Mouse (Mus musculus): ENCODE data around the gene Gm10591.
"Not testable (repeated sequence)": the region's sequence is repeated elsewhere in the genome, so short reads cannot be mapped to it uniquely, and the experiment has no call there.

Gene Gm10591

DNA sequence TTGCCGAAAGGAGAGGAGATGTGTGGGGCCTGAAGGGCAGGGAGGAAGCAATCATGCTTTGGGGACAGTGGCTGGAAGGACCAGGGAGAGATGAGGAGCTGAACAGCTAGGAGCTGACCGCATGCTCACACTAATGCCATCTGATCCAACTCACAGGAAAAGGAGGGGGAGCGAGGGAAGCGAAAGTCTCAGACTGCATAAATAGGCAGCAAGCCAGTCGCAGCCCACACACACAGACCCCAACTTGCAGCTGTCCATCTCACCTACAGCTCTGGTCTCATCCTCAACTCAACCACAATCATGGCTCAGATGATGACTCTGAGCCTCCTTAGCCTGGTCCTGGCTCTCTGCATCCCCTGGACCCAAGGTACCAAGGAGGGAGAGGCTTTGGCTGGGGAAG, at the start of gene Gm10591:
Gm10591 (plus strand) TSS at position 301 of the 400 bp plus-strand sequence.
- DNase-seq (ENCODE audit: low spot score in 2 of 2) = not testable (repeated sequence)

DNA sequence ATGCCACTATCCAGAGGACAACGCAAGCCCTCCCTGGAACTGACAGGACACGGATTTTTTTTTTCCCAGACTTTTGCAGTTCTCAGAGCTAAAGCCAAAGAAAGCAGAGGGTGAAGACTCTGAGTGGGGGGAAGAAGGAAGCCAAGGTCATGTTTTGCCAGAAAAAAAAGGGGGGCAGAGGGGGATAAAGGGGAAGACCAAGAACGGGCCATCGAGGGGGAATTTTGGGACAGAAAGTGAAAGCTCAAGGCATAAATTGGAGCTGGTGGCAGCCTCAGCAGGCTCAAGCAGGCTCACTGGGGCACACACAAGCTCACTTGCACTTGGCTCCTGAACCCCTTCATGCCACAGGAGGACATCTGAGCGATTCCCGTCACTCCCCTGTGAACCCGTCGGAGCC, 17.4 kb downstream of the Gm10591 start, which contains the start of gene Gm2564:
Gm2564 (plus strand) TSS at position 301 of the 400 bp plus-strand sequence.
- DNase-seq (ENCODE audit: low spot score in 2 of 2) = not testable (repeated sequence)

DNA sequence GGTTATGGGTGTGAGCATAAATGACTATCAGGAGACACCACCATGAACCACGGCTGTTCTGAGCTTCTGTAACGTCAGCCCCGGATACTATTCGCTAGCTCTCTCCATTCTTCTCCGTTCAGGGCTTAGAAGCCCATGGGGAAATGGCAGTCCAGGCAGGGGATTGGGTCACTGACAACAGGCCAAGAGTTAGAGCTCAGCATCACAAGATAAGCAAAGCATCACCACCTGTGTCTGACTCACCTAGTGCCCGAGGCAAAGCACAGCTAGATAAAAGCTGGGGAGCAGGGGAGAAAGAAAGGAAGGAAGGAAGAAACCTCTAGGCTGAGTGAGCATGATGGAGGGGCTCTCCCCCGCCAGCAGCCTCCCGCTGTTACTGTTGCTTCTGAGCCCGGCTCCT, 43.0 kb downstream of the Gm10591 start, which contains the start of gene Ccl27b:
Ccl27b (plus strand) TSS at position 301 of the 400 bp plus-strand sequence.
- not testable (repeated sequence) for DNase-seq (ENCODE audit: low spot score in 2 of 2)

DNA sequence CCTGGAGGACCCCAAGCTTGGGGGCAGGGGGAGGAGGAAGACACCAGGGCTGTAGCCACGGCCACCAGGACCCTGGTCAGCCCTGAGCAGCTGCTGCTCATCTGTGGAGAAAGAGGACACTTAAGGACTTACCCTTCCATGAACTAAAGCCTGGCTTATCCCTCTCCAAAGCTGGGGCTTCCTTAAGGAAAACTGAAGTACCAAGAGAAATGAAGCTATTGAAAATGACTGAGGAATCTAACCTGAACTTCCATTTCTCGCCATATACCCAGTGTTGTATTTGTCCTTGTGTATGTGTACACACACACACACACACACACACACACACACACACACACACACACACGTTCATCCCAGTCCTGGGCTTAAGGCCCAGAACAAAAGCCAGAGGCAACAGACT, 49.8 kb downstream of the Gm10591 start, which contains the start of gene Il11ra2:
Il11ra2 (minus strand) TSS at position 101 of the 400 bp plus-strand sequence.
- not testable (repeated sequence) for DNase-seq (ENCODE audit: low spot score in 2 of 2)

Data from urinary bladder, postnatal 4 days (tissue).